Mouse (Mus musculus): ENCODE measurements around the gene Senp1.

The Senp1 gene

DNA sequence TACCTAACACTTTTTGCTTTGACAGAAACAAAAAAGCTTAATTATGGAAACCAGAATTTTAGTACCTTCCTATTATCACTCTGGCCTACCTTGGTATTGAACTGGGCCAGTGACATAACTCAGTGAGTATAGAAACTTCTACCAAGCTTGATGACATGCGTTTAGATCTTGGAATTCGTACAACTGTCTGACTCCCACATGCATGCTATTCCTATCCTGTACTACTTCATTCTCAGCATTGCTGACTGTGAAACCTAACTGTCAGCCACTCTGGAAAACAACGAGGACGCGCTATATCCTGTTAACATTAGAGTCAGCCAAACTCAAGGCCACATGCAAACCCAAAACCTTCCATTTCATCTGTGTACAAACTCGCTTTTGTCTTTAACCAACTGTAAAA is 49.6 kb downstream of the Senp1 start:
- DNase-seq = no peak

GRCm38 (mm10) chr15:98042508-98042907 is 51.0 kb downstream of the Senp1 start:
- DNase-seq = peak; percentile 73

DNA sequence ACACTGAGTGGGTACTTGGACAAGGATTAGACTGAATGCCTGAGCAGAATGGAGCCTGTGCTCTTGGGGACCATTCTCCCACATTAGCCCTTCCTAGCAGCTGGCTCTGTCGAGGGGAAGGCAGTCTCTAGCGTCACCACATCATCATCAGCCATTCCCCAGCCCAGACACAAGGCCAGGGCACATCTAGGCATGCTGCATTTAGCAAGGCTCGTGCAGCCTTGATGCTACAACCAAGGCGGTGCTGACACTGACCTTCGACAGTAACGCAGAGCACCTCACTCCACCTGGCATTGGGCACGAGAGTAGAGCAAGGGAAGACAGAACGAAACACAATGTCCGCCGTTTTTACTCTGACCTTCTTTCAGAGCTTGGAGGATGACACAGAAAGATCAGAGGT is 53.9 kb downstream of the Senp1 start:
- DNase-seq = peak; percentile 83

DNA sequence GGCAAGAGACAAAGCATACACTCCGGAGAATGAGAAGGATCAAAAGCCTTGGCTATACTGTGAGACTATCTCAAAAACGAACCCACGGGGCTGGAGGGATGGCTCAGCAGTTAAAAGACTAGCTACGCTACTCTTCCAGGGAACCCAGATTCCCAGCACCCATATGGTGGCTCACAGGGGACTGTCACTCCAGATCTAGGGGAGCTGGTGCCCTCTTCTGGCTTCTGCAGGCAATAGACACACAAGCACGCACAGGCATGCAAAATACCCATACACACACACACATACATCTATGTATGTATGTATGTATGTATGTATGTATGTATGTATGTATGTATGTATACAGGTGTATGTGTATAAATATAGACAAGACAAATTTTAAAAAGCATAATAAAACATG is 57.0 kb downstream of the Senp1 start:
- DNase-seq = peak; percentile 21

DNA sequence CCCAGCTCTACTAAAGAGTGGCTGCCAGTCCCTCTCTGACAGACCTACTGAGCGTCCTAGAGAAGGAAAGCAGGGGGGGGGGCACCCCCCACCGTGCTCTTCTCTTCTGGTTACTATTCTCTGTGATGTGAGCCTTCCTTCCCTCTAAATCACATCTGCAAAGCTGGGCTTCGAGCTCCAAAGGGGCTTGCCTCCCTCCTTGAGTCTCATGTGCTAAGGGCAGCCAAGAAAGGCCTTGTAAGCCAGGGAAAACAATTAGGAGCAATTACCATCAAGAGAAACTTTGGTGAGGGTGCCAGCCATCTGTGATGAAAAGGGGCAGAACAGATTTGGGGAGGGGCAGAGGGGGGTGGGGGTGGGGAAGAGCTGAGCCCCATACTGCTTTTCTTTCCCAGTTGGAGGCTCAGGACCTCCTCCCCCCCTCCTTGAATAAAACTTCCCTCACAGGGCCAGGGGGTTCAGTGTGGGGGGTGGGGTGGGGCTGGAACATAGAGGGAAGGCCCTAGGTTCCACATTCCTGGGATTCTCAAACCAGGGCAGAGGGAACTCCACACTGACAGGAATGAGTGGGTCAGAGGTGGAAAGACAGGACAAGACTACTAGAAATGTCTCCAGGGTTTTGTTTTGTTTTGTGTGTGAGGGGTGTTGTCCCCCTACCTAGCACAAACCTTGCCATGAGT is 58.3 kb downstream of the Senp1 start:
- peak; percentile 78 for DNase-seq

- no peak for DNase-seq
Observed at GRCm38 (mm10) chr15:98033233-98033748, 60.3 kb downstream of the Senp1 start.

GRCm38 (mm10) chr15:98029798-98030197 is 63.7 kb downstream of the Senp1 start:
- DNase-seq = peak; percentile 63

DNA sequence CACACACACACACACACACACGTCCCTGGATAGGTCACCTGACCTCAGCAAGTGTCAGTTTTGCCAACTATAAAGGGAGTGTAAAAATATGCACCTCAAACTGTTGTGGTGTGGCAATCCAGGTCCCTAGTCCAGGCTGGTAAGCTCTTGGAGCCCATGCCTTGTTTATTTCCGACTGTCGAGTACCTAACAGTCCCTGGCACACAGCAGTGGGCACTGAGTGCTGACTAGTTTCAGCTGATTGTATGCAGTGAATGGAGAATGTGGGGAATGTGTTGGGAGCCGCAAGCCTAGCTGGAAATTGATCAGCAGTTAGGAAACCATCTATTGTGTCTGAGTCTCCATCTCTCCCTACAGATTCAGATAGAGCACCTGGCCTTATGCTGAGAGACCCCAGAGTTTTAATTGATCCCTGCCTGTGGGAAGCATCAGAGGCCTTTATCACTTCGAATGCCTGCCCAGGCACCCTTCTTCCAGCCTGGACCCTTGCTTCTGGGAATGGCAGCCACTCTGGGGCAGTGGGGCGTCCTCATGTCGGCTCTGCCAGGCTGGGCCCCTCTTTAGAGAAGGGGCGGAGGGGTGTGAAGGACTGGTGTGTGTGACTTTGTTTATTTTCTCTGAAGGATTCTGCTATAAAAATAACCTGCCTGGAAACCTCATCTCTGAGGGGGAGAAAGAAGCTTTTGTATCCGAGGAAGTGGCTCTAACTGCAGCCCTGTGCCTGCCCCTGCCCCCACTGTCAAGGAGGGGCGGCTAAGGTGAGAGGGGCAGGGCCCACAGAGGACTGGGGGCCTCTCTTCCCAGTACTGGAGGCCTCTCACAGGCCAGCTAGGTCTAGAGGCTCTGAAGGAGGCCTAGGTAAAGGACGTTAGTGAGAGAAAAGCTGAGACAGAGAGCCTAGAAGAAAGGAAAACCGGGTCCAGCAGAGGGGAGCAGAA is 66.3 kb downstream of the Senp1 start:
- DNase-seq = no peak

- no peak for DNase-seq
Observed at GRCm38 (mm10) chr15:98025611-98026010, 67.9 kb downstream of the Senp1 start.

GRCm38 (mm10) chr15:98023137-98023536 is 70.4 kb downstream of the Senp1 start:
- no peak for DNase-seq

DNA sequence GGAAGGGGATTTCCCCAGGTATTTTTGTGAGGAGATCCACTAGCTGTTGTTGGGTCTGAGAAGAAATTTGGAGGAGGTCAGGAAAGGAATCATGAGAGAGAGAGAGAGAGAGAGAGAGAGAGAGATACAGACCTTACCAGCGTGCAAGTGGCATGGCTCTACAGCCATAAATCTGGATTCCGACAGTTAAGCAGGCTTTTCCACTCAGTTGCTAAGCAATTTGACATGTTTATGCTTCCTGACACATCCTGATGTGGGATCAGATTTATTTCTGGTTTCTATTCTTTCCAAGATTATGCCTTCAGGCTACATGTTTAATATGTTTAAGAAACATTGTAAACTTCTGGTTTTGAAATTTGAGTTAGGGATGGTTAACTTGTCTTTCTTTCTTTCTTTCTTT is 71.7 kb downstream of the Senp1 start:
- DNase-seq = no peak

GRCm38 (mm10) chr15:98019047-98019446 is 74.5 kb downstream of the Senp1 start:
- no peak for DNase-seq

DNA sequence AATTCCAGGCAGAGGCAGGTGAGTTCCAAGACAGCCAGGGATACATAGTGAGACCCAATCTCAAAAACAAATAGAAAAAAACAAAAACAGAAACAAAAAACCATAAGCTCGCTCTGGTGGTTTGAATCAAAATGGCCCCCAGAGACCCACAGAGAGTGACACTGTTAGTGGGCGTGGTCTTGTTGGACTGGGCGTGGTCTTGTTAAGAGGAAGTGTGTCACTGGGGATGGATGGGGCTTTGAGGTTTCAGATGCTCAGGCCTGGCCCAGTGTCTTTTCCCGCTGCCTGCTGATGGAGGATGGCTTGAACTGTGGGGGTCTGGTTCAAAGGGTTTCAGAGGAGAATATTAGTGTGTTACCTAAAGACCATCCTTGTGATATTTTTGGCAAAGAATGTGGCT is 75.6 kb downstream of the Senp1 start:
- DNase-seq = no peak

DNA sequence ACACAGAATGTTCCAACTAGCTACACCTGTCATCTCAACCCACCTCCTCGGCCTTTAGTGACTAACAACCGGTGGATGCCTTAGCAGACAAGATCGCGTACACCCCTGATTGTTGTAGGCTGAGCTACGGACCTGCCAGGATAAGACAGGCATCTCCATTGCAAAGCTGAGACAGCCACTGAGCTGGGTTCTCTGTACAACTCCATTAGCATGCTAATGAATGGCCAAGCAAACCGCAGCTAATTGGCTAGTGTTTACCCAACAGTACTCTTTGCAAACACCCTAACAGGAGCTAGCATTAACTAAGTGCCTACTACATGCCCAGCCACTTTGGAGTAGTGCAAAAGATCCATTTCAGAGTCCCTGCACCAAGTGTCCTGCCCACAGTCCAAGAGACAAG is 80.7 kb downstream of the Senp1 start:
- DNase-seq = no peak

- DNase-seq = no peak
Observed at GRCm38 (mm10) chr15:98005181-98005580, 88.4 kb downstream of the Senp1 start.

GRCm38 (mm10) chr15:98004740-98005159 is 88.8 kb downstream of the Senp1 start:
- DNase-seq = no peak

GRCm38 (mm10) chr15:98003822-98004739 is 89.5 kb downstream of the Senp1 start, which contains the start of gene Col2a1:
Gene Col2a1 (minus strand): TSS chr15:98004695.
- no peak for DNase-seq

- DNase-seq = no peak
Observed at GRCm38 (mm10) chr15:98002991-98003821, 90.3 kb downstream of the Senp1 start.

GRCm38 (mm10) chr15:98002113-98002990 is 91.2 kb downstream of the Senp1 start:
- no peak for DNase-seq

DNA sequence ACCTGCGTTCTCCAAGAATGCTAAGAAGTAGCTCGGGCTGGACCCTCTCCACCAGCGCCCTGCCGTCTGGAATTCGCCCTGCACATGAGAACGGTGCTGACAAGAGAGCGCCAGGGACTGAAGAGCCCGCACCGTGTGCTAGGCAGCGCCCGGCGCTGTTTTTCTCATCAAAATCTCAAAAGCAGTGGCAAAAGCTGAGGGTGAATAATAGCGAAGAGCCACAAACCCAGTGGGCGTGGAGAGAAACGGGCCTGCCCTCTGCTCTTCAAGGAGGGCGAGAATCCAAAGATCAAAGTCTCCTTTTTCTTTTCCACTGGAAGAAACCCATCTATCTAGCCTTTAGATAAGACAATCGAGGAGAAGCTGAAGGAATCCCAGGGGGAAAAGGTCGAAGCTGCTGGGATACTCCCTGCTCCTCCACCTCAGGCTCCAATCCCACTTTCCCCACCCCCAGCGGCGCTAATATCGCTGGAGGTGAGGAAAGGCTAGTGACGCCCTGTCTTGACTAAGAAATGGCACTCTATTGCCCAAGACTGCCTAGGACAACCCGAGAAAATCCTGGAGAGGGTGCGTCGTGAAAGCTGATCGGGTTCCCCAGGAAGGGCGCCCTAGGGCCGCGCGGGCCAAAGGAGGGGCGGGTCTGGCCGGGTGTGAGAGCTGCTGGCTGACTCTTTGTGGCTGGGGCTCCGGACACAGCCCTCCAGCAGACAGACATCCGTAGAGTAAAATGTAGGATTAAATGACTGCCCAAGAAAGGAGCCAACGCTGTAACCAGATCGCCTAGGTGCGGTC is 92.0 kb downstream of the Senp1 start:
- DNase-seq = no peak
